Mouse (Mus musculus): ENCODE measurements around the gene Nectin2. TPM values are rescaled to one million over a fixed set of nuclear protein-coding genes. Genes with fewer than 3 reads are reported as not detected.
"Not testable (repeated sequence)": the region's sequence is repeated elsewhere in the genome, so short reads cannot be mapped to it uniquely, and the experiment has no call there.

The Nectin2 gene
- 34.6 and 38.0 TPM in 2 replicates for polyA plus RNA-seq (2015; fragmentation: Nextera tagmentation; extraction: Ambion mirVana)

DNA sequence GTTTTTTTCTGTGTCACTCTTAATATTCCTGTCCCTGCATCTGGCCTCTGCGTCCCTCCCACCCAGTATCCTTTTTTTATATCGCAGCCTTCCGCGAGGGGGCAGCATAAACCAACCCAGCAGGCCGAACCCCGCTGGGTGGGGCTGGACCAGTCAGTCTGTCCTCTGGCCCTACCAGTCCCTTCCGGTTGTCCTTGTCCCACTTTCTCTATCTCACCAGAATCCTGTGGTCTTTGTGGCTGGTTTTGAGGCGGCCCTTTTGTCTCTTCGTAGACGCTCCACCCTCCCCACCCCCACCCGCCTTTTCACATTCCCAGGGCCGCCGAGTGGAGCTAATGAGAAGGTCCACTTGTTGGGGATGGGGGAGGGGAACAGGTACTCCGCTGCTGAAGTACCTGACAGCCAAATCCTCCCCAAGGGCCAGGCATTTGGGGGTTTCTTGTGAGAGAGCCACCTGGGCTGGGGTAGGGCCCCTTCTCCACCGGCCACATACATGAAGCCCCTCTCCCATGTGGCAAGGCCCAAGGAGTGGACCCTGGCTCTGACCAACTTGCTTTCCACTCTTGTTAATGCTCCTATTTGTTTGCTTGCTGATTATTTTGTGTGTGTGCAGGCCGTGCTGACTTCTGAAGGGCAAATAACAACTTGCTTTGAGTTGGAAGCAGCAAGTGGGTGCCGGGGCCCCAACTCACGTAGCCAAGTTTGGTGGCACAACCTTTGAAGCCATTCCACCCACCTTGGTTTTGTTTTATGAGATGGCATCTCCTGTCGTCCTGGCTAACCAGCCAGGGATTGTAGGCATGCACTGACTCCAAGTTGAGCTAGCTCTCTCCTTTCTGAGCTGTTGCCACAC is at the start of gene Nectin2:
Gene Nectin2, minus strand, starts transcription at position 267 of the 853 bp plus-strand sequence.
- ATAC-seq, result peak; percentile 52
- WGBS, result 13% methylated on average over 19 of the region's 19 CpGs
- H3K4me2 ChIP-seq, result peak within 1 kb of the TSS; percentile 79

DNA sequence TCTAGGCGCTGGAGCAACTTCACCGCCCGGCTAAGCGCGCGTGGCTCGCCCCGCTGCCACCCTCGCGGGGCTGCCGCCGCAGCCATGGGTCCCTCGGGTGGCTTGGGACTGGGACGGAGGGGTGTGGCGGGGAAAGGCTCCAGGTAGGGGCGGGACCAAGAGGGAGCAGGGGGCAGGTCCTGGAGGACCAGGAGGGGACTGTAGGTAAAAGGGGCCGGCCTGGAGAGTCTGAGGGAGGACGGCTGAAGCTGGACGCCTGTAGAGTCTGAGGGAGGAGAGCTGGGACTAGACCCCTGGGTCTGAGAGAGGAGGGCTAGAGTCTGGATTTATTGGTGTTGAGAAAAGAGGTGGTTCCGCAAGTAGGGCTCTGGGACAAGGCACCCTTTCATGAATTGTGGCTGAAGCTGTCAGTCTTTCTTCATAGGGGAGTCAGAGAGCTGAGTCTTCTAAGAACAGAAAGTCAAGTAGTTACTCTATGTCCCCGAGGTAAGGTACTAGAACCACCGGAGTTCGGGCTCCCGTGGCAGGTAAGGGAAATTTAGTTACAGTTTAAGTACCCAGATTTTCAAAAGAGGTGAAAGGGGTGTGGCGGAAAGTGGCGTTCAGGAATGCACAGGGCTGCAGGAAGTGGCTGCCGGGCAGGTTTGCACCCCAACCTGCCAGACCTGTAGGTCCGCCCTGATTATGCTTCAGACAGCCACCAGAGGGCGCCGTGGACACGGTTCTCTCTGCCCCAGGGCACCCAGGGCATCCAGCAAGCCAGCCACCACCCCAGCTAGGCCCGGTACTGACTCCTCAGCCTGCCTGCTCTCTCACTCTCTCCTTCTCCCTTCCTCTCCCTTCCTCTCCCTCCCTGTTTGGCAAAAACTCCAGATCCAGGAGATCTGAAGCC is 46.7 kb upstream of the Nectin2 start, which contains the start of gene Cblc:
Gene Cblc, minus strand, starts transcription at position 113 of the 892 bp plus-strand sequence.
- H3K27ac ChIP-seq, result no peak within 1 kb of the TSS
- H3K36me3 ChIP-seq (ENCODE audit: poor library complexity, severe bottlenecking), result no peaks in the 10 kb centered on the region
- H3K9me3 ChIP-seq (replicated peaks), result no peaks in the 10 kb centered on the region
- H3K4me2 ChIP-seq, result no peak within 1 kb of the TSS
- ATAC-seq, result no peak
- peak within 1 kb of the TSS; percentile 16; the same call in 1 of the 2 replicates for H3K9ac ChIP-seq
- no peak within 1 kb of the TSS for H3K4me3 ChIP-seq
- peaks cover 37% of the 10 kb centered on the region for H3K27me3 ChIP-seq
- WGBS, result 3% methylated on average over 32 of the region's 32 CpGs
- H3K4me1 ChIP-seq, result 0 out of 2 replicates have a peak, but pooled peaks cover 3% of the 10 kb centered on the region

More for the DNA sequence above, at the start of gene Nectin2:
- Histone ChIP-seq H3K9me3 (replicated peaks) (no peaks in the 10 kb centered on the region), H3K9ac (peak within 1 kb of the TSS; percentile 91), H3K4me3 (peak within 1 kb of the TSS; percentile 76), H3K27me3 (no peaks in the 10 kb centered on the region; the same call in 1 of the 2 replicates), H3K27ac (peak within 1 kb of the TSS; percentile 78), H3K4me1 (peaks cover 32% of the 10 kb centered on the region), H3K36me3 (ENCODE audit: poor library complexity, severe bottlenecking) (no peaks in the 10 kb centered on the region)

DNA sequence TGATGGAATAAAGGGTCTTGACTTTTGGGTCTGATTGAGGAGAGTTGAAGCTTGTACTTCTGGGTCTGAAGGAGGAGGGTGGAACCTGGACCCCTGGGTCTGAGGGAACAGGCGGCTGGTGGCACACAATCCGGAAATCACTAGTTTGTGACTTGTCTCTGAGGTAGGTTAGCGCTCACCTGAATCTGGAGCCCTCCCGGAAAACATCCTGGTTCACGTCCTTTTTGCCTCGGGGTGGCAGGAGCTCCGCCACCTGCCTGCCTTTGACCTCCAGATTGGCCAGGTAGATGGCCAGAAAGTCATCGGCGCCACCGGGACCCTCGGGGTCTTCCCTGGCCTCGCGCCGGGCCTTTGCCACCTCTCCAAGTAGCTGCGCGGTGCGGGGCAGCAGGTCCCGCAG is 46.0 kb upstream of the Nectin2 start:
- Histone ChIP-seq H3K4me3 (no peak overlapping the region), H3K27me3 (peaks cover 37% of the 10 kb centered on the region), H3K27ac (no peak overlapping the region), H3K36me3 (ENCODE audit: poor library complexity, severe bottlenecking) (no peaks in the 10 kb centered on the region), H3K4me1 (0 out of 2 replicates have a peak, but pooled peaks cover 3% of the 10 kb centered on the region), H3K4me2 (no peak overlapping the region), H3K9me3 (replicated peaks) (no peaks in the 10 kb centered on the region), H3K9ac (peak overlapping the region; percentile 16; the same call in 1 of the 2 replicates)
- WGBS, result 11% methylated on average over 18 of the region's 18 CpGs
- ATAC-seq, result no peak

DNA sequence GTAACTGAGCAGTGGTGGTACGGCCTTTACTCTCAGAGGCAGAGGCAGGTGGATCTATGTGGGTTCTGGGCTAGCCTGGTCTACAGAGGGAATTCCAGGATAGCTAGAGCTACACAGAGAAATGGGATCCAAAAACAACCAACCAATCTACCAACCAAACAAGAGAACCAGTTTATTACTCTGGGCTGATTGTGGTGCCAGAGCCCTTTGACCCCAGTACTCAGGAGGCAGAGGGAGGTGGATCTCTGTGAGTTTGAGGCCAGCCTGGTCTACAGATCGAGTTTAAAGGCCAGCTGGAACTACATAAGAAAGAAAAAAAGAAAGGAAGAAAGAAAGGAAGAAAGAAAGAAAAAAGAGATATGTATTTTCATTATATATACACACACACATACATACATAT is 45.0 kb upstream of the Nectin2 start:
- Histone ChIP-seq H3K36me3 (ENCODE audit: poor library complexity, severe bottlenecking) (no peaks in the 10 kb centered on the region), H3K27ac (no peak overlapping the region), H3K4me2 (no peak overlapping the region), H3K4me1 (0 out of 2 replicates have a peak, but pooled peaks cover 3% of the 10 kb centered on the region), H3K4me3 (no peak overlapping the region), H3K9ac (no peak overlapping the region), H3K9me3 (replicated peaks) (no peaks in the 10 kb centered on the region), H3K27me3 (peaks cover 40% of the 10 kb centered on the region)
- ATAC-seq, result no peak
- 69% methylated on average over 2 of the region's 2 CpGs for WGBS

DNA sequence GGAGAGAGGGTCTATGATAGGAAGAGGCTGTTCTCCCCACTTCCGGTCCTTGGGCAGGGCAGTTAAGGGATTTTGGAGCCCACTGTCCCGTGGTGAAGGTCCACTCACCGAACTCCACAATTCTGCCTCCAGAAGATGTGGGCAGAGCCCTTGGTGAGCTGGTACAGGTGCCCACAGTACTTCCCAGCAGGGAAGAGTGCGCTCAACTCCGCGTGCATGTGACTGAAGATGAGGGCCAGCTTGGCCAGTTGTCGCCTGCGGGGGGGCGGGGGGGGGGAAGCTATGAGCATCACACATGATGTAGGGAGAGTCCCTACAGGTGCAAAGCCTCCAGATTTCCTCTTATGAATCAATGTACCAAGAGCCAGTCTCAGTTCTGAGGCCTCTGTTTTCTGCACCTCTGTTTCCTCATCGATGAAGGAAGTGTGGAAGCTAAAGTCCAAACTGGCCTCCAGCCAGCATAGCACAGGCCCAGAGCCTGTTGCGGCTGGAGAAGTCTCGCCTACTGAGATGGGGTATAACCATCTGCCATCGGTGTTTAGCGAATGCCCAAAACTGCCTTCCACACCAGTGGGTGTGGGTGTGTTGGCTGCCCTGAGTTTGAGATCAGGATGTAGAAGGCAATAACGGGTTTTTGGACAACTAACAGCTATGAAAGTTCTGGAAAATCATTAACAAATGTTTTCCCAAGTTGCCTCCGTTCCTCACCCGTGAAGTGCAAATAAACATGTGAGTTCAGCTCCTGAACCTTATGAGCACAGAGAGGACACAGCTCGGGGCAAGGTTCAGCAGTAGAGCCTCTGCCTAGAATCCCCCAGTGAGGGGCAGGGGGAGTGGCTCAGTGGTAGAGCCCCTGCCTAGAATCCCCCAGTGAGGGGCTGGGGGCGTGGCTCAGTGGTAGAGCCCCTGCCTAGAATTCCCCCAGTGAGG is 42.7 kb upstream of the Nectin2 start:
- Histone ChIP-seq H3K4me3 (no peak overlapping the region), H3K4me2 (no peak overlapping the region), H3K9ac (no peak overlapping the region), H3K36me3 (ENCODE audit: poor library complexity, severe bottlenecking) (no peaks in the 10 kb centered on the region), H3K9me3 (replicated peaks) (no peaks in the 10 kb centered on the region), H3K4me1 (peaks cover 7% of the 10 kb centered on the region), H3K27ac (no peak overlapping the region), H3K27me3 (peaks cover 37% of the 10 kb centered on the region)
- no peak for ATAC-seq
- WGBS, result 90% methylated on average over 19 of the region's 19 CpGs

DNA sequence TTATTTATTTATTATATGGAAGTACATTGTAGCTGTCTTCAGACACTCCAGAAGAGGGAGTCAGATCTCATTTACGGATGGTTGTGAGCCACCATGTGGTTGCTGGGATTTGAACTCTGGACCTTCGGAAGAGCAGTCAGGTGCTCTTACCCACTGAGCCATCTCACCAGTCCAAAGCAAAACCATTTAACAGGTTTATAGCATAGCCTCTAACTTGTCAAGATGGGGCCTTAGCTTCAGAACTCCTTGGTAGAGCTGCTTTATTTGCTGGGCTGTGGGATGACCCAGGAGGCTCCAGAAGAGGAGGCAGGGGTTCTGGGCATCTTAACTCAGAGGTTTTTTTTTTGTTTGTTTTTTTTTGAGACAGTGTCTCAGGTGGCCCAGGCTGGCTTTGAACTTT is 41.2 kb upstream of the Nectin2 start:
- not testable (repeated sequence) for H3K4me3 ChIP-seq; ATAC-seq; H3K36me3 ChIP-seq (ENCODE audit: poor library complexity, severe bottlenecking); H3K4me2 ChIP-seq; H3K27ac ChIP-seq; H3K4me1 ChIP-seq; H3K9me3 ChIP-seq (replicated peaks); H3K9ac ChIP-seq
- peaks cover 23% of the 10 kb centered on the region for H3K27me3 ChIP-seq
- WGBS, result 93% methylated on average over 2 of the region's 2 CpGs

DNA sequence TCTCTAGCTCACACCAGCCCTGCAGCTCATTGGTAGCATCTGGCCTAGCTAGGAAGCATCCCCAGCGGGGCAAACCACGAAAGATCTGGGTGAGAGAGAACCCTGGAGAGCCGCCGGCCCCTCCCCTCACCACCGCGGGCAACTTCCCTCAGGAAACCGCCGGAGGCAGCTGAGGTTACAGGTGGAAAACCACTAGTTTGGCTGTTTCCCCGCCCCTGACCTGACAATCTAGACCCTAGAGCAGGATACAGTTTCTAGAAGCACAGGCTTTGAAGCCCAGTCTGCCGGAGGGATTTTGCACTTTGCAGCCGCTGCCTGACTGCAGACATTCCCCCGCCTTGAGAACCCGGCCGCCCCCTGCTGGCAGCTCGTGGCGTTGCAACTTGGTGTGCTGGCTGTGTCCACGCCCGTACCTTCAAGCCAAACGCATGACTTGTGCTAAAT is 39.6 kb upstream of the Nectin2 start:
- H3K27ac ChIP-seq, result no peak overlapping the region
- H3K36me3 ChIP-seq (ENCODE audit: poor library complexity, severe bottlenecking), result no peaks in the 10 kb centered on the region
- peak; percentile 74 for ATAC-seq
- 2% methylated on average over 19 of the region's 19 CpGs for WGBS
- peaks cover 9% of the 10 kb centered on the region for H3K27me3 ChIP-seq
- peaks cover 5% of the 10 kb centered on the region for H3K4me1 ChIP-seq
- H3K9ac ChIP-seq, result peak overlapping the region; percentile 60
- H3K4me2 ChIP-seq, result peak overlapping the region; percentile 61
- H3K4me3 ChIP-seq, result peak overlapping the region; percentile 35
- no peaks in the 10 kb centered on the region for H3K9me3 ChIP-seq (replicated peaks)

DNA sequence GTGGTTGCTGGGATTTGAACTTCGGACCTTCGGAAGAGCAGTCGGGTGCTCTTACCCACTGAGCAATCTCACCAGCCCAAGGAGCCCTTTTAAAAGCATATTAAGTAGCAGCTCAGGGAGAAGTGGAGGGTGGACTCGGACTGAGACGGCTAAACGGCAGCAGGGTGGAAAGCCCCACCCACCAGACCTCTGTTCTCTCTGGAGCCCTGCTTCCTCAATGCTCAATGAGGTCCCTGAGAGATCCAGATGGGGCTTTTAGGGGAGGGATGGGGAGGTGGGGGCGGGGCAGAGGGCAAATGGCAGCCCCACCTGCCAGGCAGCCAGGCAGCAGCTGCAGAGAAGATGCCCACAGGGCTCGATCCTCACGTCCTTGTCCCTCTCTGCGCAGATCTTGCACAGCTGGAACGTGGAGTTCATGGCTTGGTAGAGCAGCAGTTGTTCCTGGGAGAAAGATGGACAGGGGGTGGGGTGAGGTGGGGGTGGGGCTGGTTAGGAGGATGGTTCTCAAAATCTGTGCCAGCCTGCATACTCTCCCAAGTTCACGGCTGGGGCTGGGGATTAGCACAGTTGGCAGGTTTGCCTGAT is 35.7 kb upstream of the Nectin2 start:
- no peak for ATAC-seq
- H3K9me3 ChIP-seq (replicated peaks), result no peaks in the 10 kb centered on the region
- WGBS, result 56% methylated on average over 12 of the region's 12 CpGs
- no peak overlapping the region for H3K4me3 ChIP-seq
- H3K9ac ChIP-seq, result no peak overlapping the region
- no peaks in the 10 kb centered on the region for H3K36me3 ChIP-seq (ENCODE audit: poor library complexity, severe bottlenecking)
- peaks cover 4% of the 10 kb centered on the region; the same call in 1 of the 2 replicates for H3K27me3 ChIP-seq
- H3K4me2 ChIP-seq, result no peak overlapping the region
- no peak overlapping the region for H3K27ac ChIP-seq
- H3K4me1 ChIP-seq, result peaks cover 5% of the 10 kb centered on the region

DNA sequence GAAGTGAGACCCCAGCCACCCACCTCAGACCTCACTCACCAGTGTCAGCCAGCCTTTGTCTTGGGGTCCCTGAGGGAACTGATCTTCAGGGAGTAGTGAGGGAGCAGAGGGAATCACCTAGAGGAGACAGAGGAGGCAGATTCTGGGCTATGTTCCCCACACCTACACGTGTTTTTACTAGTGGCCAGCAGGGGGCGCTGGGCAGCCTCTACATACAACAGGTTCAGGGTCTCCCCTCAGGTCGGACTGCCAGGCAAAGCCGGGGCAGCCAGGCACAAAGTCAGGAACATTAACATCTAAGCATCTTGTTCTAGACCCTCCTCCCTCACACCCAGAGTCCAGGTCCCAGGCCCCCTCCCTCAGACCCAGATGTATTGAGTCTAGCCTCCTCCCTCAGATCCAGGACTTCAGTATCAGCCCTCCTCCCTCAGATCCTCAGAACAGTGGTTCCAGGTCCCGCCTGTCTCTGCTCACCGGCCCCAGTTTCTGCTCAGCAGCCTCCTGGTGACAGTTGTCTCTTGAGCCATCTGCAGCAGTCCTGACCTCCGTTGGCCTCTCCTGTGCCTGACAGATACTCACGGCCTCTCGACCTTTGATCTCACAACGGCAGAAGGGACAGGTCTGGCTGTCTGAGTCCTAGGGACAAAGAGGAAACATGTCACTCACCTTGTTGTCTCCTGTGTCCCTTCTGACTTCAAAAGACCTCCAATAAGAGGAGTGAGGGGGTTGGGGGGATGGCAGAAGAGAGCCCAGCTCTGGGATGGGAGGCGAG is 34.7 kb upstream of the Nectin2 start:
- Histone ChIP-seq H3K4me2 (no peak overlapping the region), H3K27ac (no peak overlapping the region), H3K36me3 (ENCODE audit: poor library complexity, severe bottlenecking) (no peaks in the 10 kb centered on the region), H3K4me1 (peaks cover 4% of the 10 kb centered on the region), H3K27me3 (no peaks in the 10 kb centered on the region; the same call in 1 of the 2 replicates), H3K4me3 (no peak overlapping the region), H3K9ac (no peak overlapping the region), H3K9me3 (replicated peaks) (no peaks in the 10 kb centered on the region)
- 52% methylated on average over 11 of the region's 11 CpGs for WGBS
- ATAC-seq, result no peak

DNA sequence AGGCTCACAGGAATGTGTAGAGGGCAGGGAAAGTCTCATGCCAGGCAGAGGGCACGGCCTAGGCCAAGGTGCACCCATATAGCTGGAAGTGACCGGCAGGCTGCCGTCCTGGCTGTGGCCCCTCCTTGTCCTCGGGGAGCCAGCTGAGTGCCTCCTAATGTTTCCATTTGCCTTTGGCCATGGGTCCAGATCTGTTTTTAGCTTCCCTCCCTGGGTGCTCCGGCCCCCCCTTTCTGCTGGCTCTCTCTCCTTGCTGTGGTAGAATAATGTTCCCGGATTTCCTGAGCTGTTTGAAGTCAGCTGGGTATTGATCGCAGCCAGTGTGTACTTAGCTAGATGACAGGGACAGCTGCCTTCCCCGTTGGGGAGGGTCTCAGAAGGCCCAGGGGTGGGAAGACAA is 33.3 kb upstream of the Nectin2 start:
- no peak overlapping the region for H3K4me3 ChIP-seq
- H3K9ac ChIP-seq, result 0 out of 2 replicates have a peak overlapping the region, but pooled peaks have one; percentile 12
- WGBS, result 87% methylated on average over 8 of the region's 8 CpGs
- no peaks in the 10 kb centered on the region for H3K27me3 ChIP-seq
- H3K36me3 ChIP-seq (ENCODE audit: poor library complexity, severe bottlenecking), result no peaks in the 10 kb centered on the region
- H3K4me2 ChIP-seq, result no peak overlapping the region
- H3K9me3 ChIP-seq (replicated peaks), result 0 out of 2 replicates have a peak, but pooled peaks cover 1% of the 10 kb centered on the region
- no peak for ATAC-seq
- no peaks in the 10 kb centered on the region for H3K4me1 ChIP-seq
- no peak overlapping the region for H3K27ac ChIP-seq
